Mouse (Mus musculus) mesoderm, embryonic 11.5 days (tissue): ENCODE measurements around the gene Nae1.
"Not testable (repeated sequence)": the region's sequence is repeated elsewhere in the genome, so short reads cannot be mapped to it uniquely, and the experiment has no call there.

Experiments
- DNase-seq: peaks from one replicate; pipeline ENCODE4 v3.0.0-alpha.2; 2012; ENCODE audit warnings: low read depth, low spot score

The Nae1 gene

GRCm38 (mm10) chr8:104533971-104534778, at the start of gene Nae1, which contains the start of gene Car7:
Gene Nae1, minus strand, starts transcription at chr8:104534637.
Gene Car7, plus strand, starts transcription at chr8:104534689.
- DNase-seq: peak; percentile 95

DNA sequence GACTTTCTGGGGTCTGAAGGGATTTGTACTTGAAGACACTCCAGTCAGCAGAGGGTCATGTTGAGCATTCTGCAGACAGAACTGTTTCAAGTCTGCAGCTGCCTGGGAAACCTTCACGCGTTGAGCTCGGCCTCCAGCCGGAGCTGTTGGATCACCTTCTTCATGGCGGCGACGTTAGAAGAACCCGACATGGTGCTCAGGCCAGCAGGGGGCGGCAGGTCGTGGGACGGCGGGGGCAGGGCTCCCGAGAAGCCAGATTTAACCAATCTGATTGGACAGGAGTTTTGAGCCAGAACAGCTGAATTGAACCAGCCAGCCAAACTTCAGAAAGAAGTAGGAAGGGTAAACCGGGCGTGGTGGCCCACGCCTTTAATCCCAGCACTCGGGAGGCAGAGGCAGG, 43.2 kb upstream of the Nae1 start:
- not testable (repeated sequence) for DNase-seq

- no peak for DNase-seq
Observed at GRCm38 (mm10) chr8:104576820-104577219, 42.4 kb upstream of the Nae1 start.

DNA sequence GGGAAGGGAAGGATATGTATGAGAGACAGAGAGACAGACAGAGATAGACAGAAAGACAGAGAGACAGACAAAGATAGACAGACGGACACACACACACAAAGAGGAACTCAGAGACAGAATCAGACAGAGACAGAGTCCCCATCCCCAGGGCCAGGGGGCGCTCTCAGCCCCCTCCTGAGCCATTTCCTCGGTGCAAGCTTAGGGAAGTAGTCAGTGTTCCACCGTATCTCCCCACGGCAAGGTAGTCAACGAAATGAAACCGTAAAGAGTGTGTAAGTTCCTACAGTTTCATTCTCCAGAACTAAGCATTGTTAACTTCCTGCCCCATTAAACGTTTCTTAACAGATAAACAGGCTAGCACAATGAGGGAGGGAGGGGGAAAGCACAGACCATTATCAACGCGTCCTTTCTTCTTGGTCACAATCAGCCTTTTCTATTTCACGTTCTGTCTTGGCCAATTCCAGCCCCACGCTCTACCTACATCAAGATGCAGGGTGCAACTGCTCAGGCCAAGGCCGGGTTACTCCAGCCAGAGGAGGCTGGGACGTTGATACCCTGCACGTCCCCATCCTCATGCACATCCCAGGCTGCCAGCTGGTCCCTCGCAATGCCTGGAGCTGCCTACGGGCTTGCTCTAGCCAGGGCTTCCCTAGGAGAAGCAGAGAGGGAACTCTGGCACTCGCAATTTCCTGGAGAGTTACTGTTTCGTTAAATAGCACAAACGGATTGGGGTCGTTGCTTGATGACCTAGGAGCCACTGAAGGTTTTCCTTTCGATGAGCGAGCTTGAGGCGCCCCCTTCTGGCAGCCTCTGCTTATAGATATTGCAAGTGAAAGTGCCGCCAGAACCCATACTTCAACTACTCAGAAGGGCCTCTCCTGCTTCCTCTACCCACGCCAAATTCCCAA, 36.3 kb upstream of the Nae1 start:
- DNase-seq: peak; percentile 85

DNA sequence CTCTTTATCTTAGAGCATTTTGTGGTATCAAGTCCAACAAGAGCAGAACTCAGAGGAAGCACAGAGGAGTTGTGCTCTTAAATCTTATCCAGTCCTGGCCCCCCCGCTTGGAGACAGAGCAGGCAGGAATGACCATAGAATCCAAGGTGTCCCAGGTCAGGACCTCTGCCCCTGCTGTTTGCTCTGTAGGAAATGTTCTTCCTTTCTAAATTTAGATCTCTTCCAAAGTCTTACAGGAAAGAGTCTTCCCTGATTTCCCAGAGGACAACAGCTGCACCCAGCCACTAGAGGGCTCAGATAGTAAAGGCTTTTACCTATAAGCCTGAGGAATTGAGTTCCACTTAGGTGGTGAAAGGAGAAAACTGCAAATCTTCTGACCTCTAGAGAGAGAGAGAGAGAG, 35.1 kb upstream of the Nae1 start:
- no peak for DNase-seq

DNA sequence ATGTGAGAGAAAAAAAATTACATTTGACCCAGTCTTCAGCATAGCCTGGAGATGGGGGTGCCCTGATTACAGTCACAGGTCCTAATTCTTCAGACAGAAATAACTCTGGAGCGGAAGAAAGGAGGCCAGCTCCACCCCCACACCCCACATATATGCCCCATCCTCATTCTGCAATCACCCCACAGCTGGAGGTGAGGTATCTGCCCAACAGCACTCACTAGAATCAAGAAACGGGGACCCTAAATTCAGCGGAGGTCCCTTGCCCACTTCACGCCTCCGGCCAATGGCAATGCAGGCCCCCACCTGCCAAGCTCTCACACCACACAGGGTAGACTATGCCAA, 31.0 kb upstream of the Nae1 start:
- no peak for DNase-seq

DNA sequence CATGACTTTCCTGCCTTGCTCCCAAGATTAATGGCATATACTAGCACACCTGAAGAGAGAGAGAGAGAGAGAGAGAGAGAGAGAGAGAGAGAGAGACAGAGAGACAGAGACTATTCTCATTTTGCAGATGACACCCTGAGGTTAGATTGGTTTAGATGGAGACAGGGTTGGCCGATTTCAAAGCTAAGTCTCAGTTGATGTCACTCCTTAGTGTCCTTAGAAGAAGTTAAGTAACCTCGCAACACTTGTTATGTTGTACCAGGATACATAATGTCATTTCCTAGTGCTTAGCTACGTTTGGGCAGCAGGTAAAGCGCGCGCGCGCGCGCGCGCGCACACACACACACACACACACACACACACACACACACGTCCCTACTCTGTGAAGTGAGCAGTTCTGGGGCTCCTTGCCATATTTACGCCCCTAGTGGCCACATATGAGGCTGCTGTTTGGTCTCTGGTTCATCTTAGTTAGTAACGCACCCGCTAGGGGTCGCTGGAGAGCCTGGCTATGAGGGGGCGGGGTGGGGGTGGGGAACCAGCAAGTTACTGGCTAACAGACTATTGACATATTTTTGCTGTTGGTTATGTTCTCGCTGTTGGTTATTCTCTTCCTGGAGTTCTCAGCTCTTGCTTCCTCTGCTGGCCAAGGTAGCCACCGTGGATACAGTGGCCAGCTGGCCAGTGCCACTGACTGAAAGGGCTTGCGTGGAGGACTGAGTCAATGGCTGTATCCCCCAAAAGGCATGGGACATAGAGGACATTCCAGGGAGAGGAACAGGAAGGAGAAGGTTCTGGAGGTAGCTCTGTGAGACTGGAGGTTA, 30.4 kb upstream of the Nae1 start:
- peak; percentile 92 for DNase-seq

DNA sequence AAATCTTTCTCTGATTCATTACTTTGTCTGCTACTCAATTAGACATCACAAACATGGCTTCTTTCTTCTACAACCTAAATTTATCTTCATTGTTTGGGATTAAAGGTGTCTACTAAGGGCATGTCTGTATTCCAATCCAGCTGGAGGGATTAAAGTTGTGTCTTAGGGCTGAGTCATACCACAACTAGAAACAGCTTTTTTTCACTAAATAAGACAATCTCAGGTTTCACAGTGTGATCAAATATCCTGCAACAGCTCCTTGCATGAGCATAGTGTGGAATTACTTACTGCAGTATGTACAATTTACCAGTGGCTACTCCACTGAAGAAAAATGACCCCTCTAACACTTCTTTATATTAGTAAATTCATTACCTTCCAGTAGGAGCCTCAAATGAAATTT, 26.3 kb upstream of the Nae1 start:
- no peak for DNase-seq

DNA sequence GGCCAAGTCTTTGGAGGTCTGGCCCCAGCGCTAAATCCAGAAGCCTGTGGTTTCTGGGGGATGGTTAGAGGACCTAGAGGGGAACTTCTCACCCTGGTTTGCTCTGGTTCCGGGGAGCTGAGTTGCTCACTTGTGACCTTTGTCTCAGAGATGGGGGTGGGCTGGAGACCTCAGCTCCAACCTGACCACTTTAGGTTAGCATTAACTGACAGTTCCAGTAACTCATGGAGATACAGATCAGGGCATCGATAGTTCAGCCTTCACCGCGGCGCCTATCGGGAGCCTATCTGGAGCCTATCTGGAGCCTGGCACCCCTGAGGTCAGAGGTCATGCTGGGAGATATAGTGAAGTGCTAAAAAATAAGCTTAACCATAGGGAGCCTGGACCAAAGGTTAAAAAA, 22.8 kb upstream of the Nae1 start:
- no peak for DNase-seq

GRCm38 (mm10) chr8:104555191-104555590, 20.8 kb upstream of the Nae1 start:
- no peak for DNase-seq

GRCm38 (mm10) chr8:104543440-104544045, 9.1 kb upstream of the Nae1 start:
- no peak for DNase-seq

DNA sequence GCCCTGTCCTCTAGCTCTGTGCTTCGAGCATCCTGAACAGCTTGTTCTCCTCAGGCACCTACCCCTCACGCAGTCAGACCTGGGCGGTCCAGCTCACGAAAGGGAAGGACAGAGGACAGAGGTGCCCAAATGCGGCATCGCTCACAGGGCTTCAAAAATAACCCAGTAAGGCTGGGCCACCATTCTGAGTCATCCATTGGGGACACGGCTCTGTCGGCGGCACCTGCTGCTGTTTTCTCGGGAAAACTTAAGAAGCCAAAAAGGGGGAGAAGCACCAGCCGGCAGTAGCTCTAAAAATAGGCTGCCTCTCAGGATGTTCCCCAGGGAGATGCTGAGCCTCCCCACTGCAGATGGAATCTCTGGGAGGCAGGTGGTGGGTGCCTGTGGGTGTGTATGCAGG, 7.7 kb upstream of the Nae1 start:
- no peak for DNase-seq

- DNase-seq: no peak
Observed at GRCm38 (mm10) chr8:104541515-104541880, 7.1 kb upstream of the Nae1 start.

GRCm38 (mm10) chr8:104540710-104541514, 6.5 kb upstream of the Nae1 start:
- no peak for DNase-seq

GRCm38 (mm10) chr8:104540238-104540637, 5.8 kb upstream of the Nae1 start:
- no peak for DNase-seq

- DNase-seq: no peak
Observed at GRCm38 (mm10) chr8:104539566-104539965, 5.1 kb upstream of the Nae1 start.

GRCm38 (mm10) chr8:104538896-104539295, 4.5 kb upstream of the Nae1 start:
- no peak for DNase-seq

DNA sequence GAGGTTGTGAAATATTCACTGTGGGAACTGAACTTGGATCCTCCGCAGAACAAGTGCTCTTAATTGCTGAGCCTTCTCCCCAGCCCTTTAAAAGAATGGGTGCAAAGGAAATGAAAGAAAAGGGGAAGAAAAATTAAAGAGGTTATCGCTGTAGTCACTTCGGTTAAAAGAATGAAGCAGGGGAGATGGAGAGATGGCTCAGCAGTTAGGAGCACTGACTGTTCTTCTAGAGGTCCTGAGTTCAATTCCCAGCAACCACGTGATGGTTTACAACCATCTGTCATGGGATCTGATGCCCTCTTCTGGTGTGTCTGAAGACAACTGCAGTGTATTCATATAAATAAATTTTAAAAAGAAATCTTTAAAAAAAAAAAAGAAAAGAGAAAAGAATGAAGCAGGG, 1.6 kb upstream of the Nae1 start:
- no peak for DNase-seq

GRCm38 (mm10) chr8:104535378-104535777, 941 bp upstream of the Nae1 start:
- DNase-seq: no peak

DNA sequence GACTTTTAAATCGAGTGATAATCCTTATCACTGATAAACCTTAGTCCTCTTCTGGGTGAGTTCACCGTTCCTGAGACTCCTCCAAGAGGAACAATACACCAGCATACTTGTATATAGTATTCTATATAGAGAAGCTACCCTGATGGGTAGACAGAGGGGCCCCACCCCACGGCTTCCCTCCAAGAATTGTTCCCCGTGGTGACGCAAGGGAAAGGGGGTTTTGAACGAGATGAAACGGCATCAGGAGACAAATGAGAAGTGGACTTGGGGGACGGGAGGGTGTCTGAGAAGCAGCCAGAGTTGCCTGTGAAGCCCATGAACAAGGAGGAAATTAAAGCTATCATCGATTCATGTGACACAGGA, 323 bp upstream of the Nae1 start:
- no peak for DNase-seq

DNA sequence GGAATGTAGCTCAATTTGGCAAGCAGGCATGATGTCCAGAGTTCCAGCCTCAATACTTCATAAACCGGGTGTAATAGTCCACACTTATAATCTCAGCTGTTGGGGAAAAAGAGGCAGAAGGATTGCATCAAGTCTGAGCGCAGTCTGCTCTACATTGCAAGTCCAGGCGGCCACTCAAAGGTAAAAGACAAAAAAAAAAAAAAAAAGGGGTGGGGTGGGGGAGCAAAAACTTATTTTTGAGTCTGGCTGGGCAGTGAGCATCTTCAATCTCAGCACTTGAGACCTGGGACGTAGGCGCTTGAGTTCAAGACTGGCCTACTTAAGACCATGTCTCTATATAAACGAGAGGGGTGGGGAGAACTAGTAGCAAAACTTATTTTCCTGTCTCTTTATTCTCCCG, 886 bp downstream of the Nae1 start:
- DNase-seq: no peak
